Mouse (Mus musculus) lung, postnatal 36 days (tissue): ENCODE data around the gene Tmc8.
"Not testable (repeated sequence)": the region's sequence is repeated elsewhere in the genome, so short reads cannot be mapped to it uniquely, and the experiment has no call there.

Experiments
- DNase-seq: peaks from one replicate; pipeline ENCODE4 v3.0.0; 2022; ENCODE audit warnings: mixed read lengths

Gene Tmc8

GRCm38 (mm10) chr11:117797511-117798159 lies 15.8 kb downstream of the Tmc8 start, which contains the start of gene 6030468B19Rik:
6030468B19Rik (plus strand) TSS chr11:117797660.
- DNase-seq = no peak

GRCm38 (mm10) chr11:117798160-117798541 lies 16.3 kb downstream of the Tmc8 start:
- no peak for DNase-seq

- DNase-seq = no peak
These were observed 17.3 kb downstream of the Tmc8 start for GRCm38 (mm10) chr11:117799174-117799573.

GRCm38 (mm10) chr11:117800038-117800437 lies 18.2 kb downstream of the Tmc8 start:
- DNase-seq = no peak

GRCm38 (mm10) chr11:117801650-117802049 lies 19.8 kb downstream of the Tmc8 start:
- DNase-seq = no peak

GRCm38 (mm10) chr11:117803166-117803688 lies 21.4 kb downstream of the Tmc8 start:
- no peak for DNase-seq

GRCm38 (mm10) chr11:117806781-117807180 lies 24.9 kb downstream of the Tmc8 start:
- no peak for DNase-seq

- peak; percentile 82 for DNase-seq
These were observed 27.8 kb downstream of the Tmc8 start, which contains the start of the genes Gm20708 and Syngr2 for GRCm38 (mm10) chr11:117809407-117810311. Gm20708 (plus strand) TSS chr11:117809668. Syngr2 (plus strand) TSS chr11:117809668.

- peak; percentile 98 for DNase-seq
These were observed 28.6 kb downstream of the Tmc8 start for GRCm38 (mm10) chr11:117810401-117811046.

GRCm38 (mm10) chr11:117813867-117814266 lies 32.0 kb downstream of the Tmc8 start:
- DNase-seq = peak; percentile 52

- DNase-seq = no peak
These were observed 33.0 kb downstream of the Tmc8 start for GRCm38 (mm10) chr11:117814704-117815366.

- not testable (repeated sequence) for DNase-seq
These were observed 34.0 kb downstream of the Tmc8 start for GRCm38 (mm10) chr11:117815850-117816249.

GRCm38 (mm10) chr11:117816389-117816996 lies 34.6 kb downstream of the Tmc8 start:
- no peak for DNase-seq

- no peak for DNase-seq
These were observed 37.2 kb downstream of the Tmc8 start for GRCm38 (mm10) chr11:117819095-117819494.

GRCm38 (mm10) chr11:117820173-117820572 lies 38.3 kb downstream of the Tmc8 start:
- DNase-seq = no peak

- DNase-seq = no peak
These were observed 40.0 kb downstream of the Tmc8 start for GRCm38 (mm10) chr11:117821868-117822267.

GRCm38 (mm10) chr11:117822728-117823241 lies 40.9 kb downstream of the Tmc8 start:
- DNase-seq = peak; percentile 67

- DNase-seq = no peak
These were observed 41.5 kb downstream of the Tmc8 start for GRCm38 (mm10) chr11:117823411-117823810.

- peak; percentile 90 for DNase-seq
These were observed 42.4 kb downstream of the Tmc8 start for GRCm38 (mm10) chr11:117824060-117824969.

GRCm38 (mm10) chr11:117825333-117826101 lies 43.6 kb downstream of the Tmc8 start, which contains the start of the genes Afmid and Tk1:
Afmid (plus strand) TSS chr11:117825924.
Tk1 (minus strand) TSS chr11:117826092.
- DNase-seq = peak; percentile 83
